Mouse (Mus musculus) forebrain, postnatal 0 days (tissue): Measurements from ENCODE around the gene Mrps7. TPM values are rescaled to one million over a fixed set of nuclear protein-coding genes. Genes with fewer than 3 reads are reported as not detected.

Experiments
- ATAC-seq: fragments of 200-750 bp; cut with Nextera tagmentation; 2 replicates; pipeline ENCODE4 v1.8.0; 2017; ENCODE audit warnings: mild to moderate bottlenecking, moderate library complexity
- DNase-seq: peaks from one replicate; pipeline ENCODE4 v3.0.0-alpha.2; 2015
- H3K27ac ChIP-seq: fragments of 300-500 bp; sonication (generic); 2 replicates; pipeline ENCODE4 v1.5.1; 2014; ENCODE audit warnings: low read depth, mild to moderate bottlenecking, antibody characterized with exemption, low read length, moderate library complexity, mixed read lengths
- H3K27me3 ChIP-seq: fragments of 300-500 bp; sonication (generic); 2 replicates; pipeline ENCODE4 v1.6.1; 2014; ENCODE audit warnings: mild to moderate bottlenecking, low read length, mixed read lengths; ENCODE audit not compliant: insufficient read depth
- H3K36me3 ChIP-seq: fragments of 300-500 bp; sonication (generic); 2 replicates; pipeline ENCODE4 v1.6.1; 2014; ENCODE audit warnings: mild to moderate bottlenecking, moderate library complexity; ENCODE audit not compliant: insufficient read depth
- H3K4me1 ChIP-seq: fragments of 300-500 bp; sonication (generic); 2 replicates; pipeline ENCODE4 v1.6.1; 2014; ENCODE audit warnings: antibody characterized with exemption; ENCODE audit not compliant: insufficient read depth
- H3K4me2 ChIP-seq: fragments of 300-500 bp; sonication (generic); 2 replicates; pipeline ENCODE4 v1.6.1; 2014; ENCODE audit warnings: low read depth, mild to moderate bottlenecking, moderate library complexity
- H3K4me3 ChIP-seq: fragments of 300-500 bp; sonication (generic); 2 replicates; pipeline ENCODE4 v1.5.1; 2014; ENCODE audit warnings: low read depth, low read length, mixed read lengths
- H3K9ac ChIP-seq: fragments of 300-500 bp; sonication (generic); 2 replicates; pipeline ENCODE4 v1.6.1; 2014; ENCODE audit warnings: mild to moderate bottlenecking
- H3K9me3 ChIP-seq: fragments of 300-500 bp; sonication (generic); 2 replicates; pipeline ENCODE4 v1.6.1; 2016; ENCODE audit warnings: low read length
- CTCF ChIP-seq: sonication (generic); IDR thresholded peaks from 2 replicates; pipeline ENCODE4 v1.5.1; 2016; ENCODE audit warnings: antibody characterized with exemption, control low read depth, low read depth
- WGBS: fragments of 180-500 bp; shearing (Covaris S2); extraction: QIAGEN DNeasy Blood & Tissue Kit; methylation state at CpG from one replicate; pipeline ENCODE4 v1.1.7; 2014; 5-methylcytosine and 5-hydroxymethylcytosine counted together
- polyA plus RNA-seq: library from polyadenylated mRNA; unstranded; fragments of >200 nt; fragmentation: Nextera tagmentation; extraction: Ambion mirVana; gene quantifications from 2 replicates; pipeline ENCODE4 v1.2.1, GENCODE M21; 2015
- total RNA-seq: library from RNA; depleted of rRNA; stranded (reverse); fragments of >200 nt; gene quantifications from 2 replicates; pipeline ENCODE4 v1.2.3, GENCODE M21; 2014

Gene Mrps7
- total and polyA plus RNA-seq, 2 experiments from 2014 or later: 34.6 to 78.1 TPM

- no peak overlapping the region for H3K27ac ChIP-seq
- no peak overlapping the region for H3K9ac ChIP-seq
- 77% methylated on average over 23 of the region's 23 CpGs for WGBS
- H3K36me3 ChIP-seq: peaks cover 31% of the 10 kb centered on the region
- H3K4me3 ChIP-seq: no peak overlapping the region
- H3K4me1 ChIP-seq: peaks cover 20% of the 10 kb centered on the region
- no peak for ATAC-seq
- H3K9me3 ChIP-seq: no peaks in the 10 kb centered on the region
- no peaks in the 10 kb centered on the region for H3K27me3 ChIP-seq
- TF ChIP-seq CTCF: no peak
- no peak overlapping the region for H3K4me2 ChIP-seq
- DNase-seq: no peak
These were observed 5.0 kb downstream of the Mrps7 start for GRCm38 (mm10) chr11:115608421-115609399.

- H3K9me3 ChIP-seq: no peaks in the 10 kb centered on the region
- TF ChIP-seq CTCF: no peak
- WGBS: 74% methylated on average over 3 of the region's 3 CpGs
- H3K27me3 ChIP-seq: no peaks in the 10 kb centered on the region
- no peak overlapping the region for H3K4me3 ChIP-seq
- no peak overlapping the region for H3K4me2 ChIP-seq
- peaks cover 20% of the 10 kb centered on the region for H3K4me1 ChIP-seq
- H3K9ac ChIP-seq: no peak overlapping the region
- DNase-seq (no peak), ATAC-seq (no peak)
- no peak overlapping the region for H3K27ac ChIP-seq
- peaks cover 31% of the 10 kb centered on the region for H3K36me3 ChIP-seq
These were observed 5.9 kb downstream of the Mrps7 start for GRCm38 (mm10) chr11:115609576-115609975.

GRCm38 (mm10) chr11:115611173-115611572, 7.4 kb downstream of the Mrps7 start:
- TF ChIP-seq CTCF: no peak
- no peak overlapping the region for H3K9ac ChIP-seq
- no peaks in the 10 kb centered on the region for H3K27me3 ChIP-seq
- H3K4me1 ChIP-seq: peaks cover 14% of the 10 kb centered on the region
- peaks cover 39% of the 10 kb centered on the region for H3K36me3 ChIP-seq
- no peaks in the 10 kb centered on the region for H3K9me3 ChIP-seq
- H3K27ac ChIP-seq: no peak overlapping the region
- DNase-seq (no peak), ATAC-seq (no peak)
- H3K4me3 ChIP-seq: no peak overlapping the region
- WGBS: 61% methylated on average over 6 of the region's 6 CpGs
- H3K4me2 ChIP-seq: no peak overlapping the region

- H3K9me3 ChIP-seq: no peaks in the 10 kb centered on the region
- peak; percentile 2 for ATAC-seq
- H3K27ac ChIP-seq: peak overlapping the region; percentile 60
- H3K4me2 ChIP-seq: peak overlapping the region; percentile 69
- WGBS: 1% methylated on average over 13 of the region's 13 CpGs
- peak overlapping the region; percentile 67 for H3K9ac ChIP-seq
- no peak; the same call in 1 of the 2 replicates for TF ChIP-seq CTCF
- H3K4me3 ChIP-seq: peak overlapping the region; percentile 59
- H3K36me3 ChIP-seq: peaks cover 32% of the 10 kb centered on the region
- no peaks in the 10 kb centered on the region for H3K27me3 ChIP-seq
- peaks cover 14% of the 10 kb centered on the region for H3K4me1 ChIP-seq
- DNase-seq: no peak
These were observed 8.3 kb downstream of the Mrps7 start for GRCm38 (mm10) chr11:115612059-115612409.

- H3K4me3 ChIP-seq: peak within 1 kb of the TSS; percentile 59
- TF ChIP-seq CTCF: peak; percentile 71
- ATAC-seq: peak; percentile 91
- H3K9me3 ChIP-seq: no peaks in the 10 kb centered on the region
- H3K27ac ChIP-seq: peak within 1 kb of the TSS; percentile 60
- H3K9ac ChIP-seq: peak within 1 kb of the TSS; percentile 67
- peak within 1 kb of the TSS; percentile 69 for H3K4me2 ChIP-seq
- peak; percentile 82 for DNase-seq
- no peaks in the 10 kb centered on the region for H3K27me3 ChIP-seq
- peaks cover 26% of the 10 kb centered on the region for H3K36me3 ChIP-seq
- H3K4me1 ChIP-seq: peaks cover 14% of the 10 kb centered on the region
- under 1% methylated on average over 46 of the region's 80 CpGs for WGBS
These were observed 8.8 kb downstream of the Mrps7 start, which contains the start of gene Mif4gd for GRCm38 (mm10) chr11:115612410-115613137. Mif4gd (minus strand) TSS chr11:115612969.

- Histone ChIP-seq H3K9me3 (no peaks in the 10 kb centered on the region), H3K4me3 (peak overlapping the region; percentile 59), H3K9ac (peak overlapping the region; percentile 67), H3K4me1 (peaks cover 14% of the 10 kb centered on the region), H3K27me3 (no peaks in the 10 kb centered on the region), H3K4me2 (peak overlapping the region; percentile 69), H3K36me3 (peaks cover 20% of the 10 kb centered on the region), H3K27ac (peak overlapping the region; percentile 60)
- under 1% methylated on average over 16 of the region's 16 CpGs for WGBS
- DNase-seq (no peak), ATAC-seq (no peak; the same call in 1 of the 2 replicates)
- TF ChIP-seq CTCF: no peak
These were observed 9.6 kb downstream of the Mrps7 start for GRCm38 (mm10) chr11:115613138-115613945.
